Mouse (Mus musculus): ENCODE data around the gene Hoxa10.

Gene Hoxa10

DNA sequence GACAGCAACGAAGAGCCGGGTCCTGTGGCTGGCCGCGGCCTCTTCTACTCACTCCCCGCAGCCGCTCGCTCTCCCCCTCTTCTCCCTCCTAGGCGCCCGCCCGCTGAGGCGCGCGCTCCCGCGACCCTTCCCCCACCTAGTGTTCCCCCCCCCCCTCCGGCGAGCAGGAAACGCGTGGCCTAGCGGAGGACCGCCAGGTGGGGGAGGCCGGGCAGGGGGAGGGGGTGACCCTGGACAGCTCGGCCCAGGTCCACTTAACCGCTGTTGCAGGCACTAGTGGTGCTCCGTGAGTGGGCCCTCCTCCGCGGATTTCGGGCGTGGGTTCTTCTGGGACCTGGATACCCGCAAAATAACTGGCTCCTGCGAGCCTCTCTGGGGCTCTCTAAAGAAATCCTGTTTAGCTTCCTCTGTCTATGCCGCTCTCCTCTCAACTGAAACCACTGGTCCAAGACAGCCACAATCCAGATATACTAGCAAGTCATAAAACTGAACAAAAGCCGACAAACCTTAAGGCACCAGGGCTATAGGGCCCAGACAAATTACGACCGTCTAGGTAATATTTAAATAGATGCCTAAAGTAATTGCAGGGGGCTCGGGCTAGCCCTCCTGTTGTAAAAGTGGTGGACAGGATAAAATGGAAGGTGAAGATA is 10.0 kb downstream of the Hoxa10 start, which contains the start of gene Hoxa9:
TSS of gene Hoxa9 (minus strand) at position 574 of the 650 bp plus-strand sequence.
- DNase-seq (ENCODE audit: low spot score), result no peak

DNA sequence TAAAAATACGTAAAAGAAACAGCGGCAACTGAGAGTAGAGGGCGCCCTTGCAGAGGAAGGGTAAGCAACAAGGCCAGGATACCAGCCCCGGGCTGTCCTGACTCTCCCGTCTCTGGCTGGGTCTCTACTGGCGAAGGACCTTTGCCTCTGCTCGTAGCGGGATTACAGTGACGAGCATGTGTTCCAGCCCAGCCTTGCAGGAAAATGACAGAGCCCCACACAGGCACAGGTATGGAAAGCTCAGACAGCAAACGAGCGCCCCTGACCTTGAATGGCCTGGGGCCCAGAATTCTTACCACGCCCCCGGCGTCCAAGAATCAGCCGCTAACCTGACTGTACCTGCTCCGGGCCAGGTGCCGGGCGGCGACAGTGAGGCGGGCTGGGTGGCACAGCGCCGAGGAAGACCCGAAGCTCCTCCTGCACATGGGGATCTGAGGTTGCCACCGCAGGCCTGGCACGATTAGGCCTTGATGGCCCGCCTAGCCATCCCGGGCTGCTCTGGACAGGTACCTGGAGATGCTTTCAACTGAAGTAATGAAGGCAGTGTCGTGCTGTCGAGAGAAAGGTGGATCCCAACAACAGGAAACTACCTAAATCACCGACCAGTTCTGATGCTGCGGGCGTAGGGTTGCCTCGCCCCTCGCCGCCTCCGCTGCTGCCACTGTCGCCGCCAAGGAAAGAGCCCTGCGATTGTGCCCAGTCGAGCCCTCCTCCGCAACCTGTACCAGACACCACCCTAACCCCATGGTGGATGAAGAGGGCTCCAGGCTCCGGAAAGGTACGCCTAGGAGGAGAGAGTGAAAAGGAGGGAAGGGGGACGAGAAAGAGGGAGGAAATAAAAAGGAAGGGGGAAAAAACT is 10.9 kb downstream of the Hoxa10 start:
- DNase-seq (ENCODE audit: low spot score), result no peak

DNA sequence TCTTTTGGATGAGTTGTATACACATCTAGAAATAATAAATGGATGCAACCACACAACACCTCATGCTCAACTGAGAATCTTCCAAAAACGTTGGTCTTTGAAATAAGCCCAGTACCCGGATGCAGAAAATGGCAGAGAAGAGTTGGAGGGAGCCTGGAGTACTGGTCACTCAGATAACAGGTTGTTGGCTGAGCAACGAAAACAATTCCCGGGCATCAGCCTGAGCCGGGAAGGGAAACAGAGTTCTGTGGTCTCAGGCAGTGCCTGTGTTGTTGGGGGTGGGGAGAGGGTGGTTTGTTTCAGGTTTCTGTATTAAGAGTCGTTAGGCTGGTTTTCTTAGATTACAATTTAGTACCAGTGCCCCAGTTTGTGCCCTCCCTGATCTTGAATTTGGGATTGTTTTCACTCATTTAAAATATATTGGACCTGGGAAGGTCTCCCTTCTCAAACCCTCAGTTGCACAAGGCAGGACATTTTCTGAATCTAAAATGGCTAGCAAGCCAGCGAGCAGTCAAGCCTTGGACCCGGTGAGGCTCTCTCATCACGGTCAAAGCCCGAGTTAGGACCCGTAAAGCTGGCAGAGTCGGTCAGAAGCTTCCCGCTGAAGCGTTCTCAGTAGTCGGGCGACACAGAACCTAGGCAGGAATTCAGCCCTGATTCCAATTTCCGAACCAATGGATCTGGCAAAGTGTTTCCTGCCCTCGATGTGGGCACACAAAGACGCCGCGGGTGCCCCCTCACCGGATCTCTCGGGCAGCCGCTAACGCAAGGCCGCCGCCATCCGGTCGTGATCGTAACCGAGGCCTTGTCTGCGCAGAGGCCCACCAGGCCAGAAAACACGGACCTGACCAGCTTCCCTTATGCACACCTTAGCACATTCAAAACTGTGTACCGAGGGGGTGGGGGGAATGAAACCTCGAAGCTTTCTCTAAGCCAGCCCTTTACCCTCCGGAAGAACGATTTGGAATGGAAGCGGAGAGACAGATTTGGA is 11.9 kb downstream of the Hoxa10 start:
- no peak for DNase-seq (ENCODE audit: low spot score)

DNA sequence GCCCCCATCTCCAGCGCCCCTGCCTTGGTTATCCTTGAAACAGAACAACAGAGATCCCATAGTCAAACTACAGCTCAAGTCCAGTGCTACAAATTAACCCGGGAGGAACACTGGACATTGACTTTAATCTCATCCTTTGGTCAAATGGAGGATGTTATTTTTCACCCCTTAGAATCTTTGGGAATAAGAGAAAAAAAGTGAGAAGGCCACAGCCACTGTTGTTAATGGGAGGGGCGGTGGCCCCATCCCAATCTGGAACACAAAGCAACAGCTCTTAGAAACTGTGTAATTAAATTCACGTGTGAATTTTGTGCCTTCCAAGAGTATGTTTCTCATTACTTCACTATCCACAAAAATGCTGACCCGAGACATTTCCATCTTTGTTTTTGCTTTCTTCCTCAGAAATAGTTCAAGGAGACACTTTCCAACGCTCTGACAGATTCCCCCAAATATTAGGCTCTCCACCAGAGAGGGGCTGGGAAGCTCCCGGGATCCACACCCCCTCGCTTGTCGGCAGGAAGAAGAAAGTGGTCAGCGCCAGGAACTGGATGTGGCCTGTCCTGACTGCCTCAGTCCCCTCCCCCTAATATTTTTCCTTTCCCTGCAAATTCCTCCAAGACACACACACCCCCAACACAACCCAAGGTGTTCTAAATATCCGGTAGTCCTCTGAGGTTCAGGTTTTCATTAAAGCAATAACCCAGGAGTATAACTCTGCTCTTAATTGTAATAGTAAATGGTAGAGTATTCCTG is 13.0 kb downstream of the Hoxa10 start:
- DNase-seq (ENCODE audit: low spot score), result no peak

DNA sequence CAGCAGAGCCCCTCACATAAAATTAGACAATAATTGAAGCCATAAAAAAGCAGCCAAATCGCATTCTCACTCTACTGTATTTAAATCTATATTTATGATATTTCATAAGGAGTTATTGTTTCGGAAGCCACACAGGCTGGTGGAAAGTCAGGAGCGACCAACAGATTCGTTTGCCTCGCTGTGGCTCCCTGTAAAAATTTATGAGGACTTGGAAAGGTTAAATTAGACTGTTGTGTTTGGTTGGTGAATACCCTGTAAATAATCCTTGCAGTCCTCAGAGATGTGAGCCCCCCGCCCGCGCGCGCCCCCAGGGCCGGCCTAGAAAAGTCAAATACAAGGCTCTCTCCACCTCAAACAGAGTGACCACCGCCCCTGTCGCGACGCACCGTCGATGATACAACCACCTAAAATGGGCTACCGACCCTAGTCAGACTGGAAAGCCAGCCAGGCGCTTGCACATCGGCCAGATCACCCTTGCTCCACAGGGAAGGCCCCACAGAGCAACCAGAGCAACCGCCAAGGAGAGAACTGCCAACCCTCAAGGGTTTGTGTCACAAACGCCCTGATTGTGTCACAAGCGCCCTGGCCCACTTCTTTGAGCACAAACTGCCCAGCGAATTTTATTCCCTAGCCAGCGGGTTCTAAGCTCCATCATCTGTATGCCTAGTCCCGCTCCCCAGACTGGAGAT is 13.9 kb downstream of the Hoxa10 start:
- peak; percentile 48 for DNase-seq (ENCODE audit: low spot score)

DNA sequence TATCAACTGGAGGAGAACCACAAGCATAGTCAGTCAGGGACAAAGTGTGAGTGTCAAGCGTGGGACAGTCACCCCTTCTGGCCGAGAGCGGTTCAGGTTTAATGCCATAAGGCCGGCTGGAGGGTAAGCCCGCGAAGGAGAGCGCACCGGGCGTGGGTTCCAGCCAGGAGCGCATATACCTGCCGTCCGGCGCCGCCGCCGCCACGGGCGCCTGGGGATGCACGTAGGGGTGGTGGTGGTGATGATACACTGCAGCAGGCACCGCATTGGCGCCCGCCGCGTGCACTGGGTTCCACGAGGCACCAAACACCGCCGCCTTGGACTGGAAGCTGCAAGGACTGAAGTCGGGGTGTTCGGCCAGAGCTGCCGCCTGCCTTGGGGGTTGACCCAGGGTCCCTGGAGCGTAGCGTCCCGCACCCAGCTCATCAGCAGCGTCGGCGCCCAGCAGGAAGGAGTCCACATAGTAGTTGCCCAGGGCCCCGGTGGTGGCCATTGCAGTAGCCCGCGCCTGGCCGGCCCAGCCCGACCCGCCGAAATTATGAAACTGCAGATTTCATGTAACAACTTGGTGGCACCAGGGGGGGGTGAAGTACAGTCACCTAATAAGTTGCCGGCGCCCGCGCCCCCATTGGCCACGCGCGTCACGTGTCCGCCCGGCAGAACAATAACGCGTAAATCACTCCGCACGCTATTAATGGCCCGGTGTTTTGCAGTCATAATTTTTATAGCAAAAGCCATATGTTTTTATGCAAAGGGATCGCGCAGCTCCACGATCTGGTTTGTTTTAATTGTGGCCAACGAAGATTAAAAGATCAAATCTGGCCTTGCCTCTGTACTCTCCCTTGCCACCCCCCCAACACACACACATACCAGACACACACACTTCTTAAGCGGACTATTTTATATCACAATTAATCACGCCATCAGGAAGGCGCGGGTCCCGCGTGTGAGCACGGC is 14.8 kb downstream of the Hoxa10 start:
- DNase-seq (ENCODE audit: low spot score), result peak; percentile 81

DNA sequence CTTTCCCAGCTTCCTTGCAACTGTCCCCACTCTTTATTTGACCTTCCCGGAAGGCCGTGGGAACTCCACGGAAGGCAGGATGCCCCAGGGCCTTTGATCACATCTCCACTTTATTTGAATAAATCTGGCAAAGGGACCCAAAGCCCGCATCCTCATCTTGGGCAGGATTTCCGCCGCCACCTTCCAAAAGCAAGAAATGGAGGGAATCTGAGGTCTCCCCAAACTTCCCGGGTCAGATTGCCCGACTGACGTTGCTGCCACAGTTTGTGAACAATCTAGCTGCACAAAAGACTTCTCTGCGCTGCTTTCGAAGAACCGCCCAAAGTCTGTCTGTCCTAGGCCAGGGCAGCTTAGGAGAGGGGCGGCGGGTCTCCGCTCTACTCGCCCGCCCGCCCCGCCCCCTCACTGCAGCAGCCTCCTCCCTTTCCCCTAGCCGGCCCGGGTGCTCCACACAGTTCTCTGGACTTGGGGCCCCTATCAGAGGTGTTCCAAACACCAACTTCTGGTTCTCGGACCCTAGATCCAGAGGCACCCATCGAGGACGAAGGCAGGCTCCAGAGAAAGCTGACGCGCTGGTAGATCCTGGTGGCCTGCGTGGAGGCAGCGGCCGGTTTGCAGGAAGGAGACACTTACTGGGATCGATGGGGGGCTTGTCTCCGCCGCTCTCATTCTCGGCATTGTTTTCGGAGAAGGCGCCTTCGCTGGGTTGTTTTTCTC is 15.6 kb downstream of the Hoxa10 start:
- no peak for DNase-seq (ENCODE audit: low spot score)

DNA sequence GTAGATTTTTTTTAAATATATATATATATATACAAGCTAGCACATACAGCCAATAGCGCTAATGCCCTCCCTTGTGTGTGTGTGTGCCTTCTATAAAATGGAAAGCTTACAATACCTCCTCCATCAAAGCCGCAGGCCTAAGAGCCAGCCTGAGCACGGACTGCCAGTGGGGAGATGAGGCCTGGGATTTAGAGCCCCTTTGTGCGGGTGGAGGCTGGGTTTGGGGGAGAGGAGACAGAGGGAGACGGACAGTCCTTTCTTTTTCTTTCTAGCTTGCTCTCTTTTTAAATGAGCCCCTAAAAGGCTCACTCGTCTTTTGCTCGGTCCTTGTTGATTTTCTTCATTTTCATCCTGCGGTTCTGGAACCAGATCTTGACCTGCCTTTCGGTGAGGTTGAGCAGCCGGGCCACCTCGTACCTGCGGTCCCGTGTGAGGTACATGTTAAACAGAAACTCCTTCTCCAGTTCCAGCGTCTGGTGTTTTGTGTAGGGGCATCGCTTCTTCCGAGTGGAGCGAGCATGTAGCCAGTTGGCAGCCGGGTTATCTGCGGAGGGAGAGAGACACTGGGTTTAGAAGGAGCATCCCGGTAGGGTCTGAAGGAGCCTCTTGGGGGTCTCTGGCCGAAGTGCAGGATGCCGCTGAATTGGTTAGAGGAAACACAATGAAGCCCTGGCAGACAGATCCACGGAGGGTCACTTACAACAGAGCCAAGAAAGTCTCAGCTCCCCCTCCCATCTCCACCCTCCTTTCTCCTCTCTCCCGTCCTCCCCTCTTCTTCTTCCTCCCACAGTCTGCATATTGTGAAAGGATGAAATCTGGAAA is 16.5 kb downstream of the Hoxa10 start:
- no peak for DNase-seq (ENCODE audit: low spot score)

DNA sequence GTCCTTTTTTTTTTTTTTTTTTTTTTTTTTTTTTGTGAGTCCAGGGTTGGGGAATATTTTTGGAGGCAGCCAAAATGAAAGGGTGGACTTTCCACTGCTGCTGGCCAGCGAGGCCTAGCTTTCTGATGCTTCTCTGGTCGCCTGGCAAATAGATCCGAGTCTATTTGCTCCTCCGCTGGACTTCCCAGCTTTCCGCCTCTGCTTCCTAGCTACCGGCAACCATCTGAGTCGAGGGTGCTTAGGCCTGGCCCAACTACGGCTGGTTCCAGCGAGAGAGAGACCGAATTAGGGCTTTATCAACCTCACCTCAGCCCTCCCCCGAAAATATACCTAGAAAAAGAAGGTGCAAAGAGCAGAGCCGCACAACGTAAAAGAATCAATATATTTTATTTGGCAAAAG is 17.9 kb downstream of the Hoxa10 start:
- DNase-seq (ENCODE audit: low spot score), result no peak

DNA sequence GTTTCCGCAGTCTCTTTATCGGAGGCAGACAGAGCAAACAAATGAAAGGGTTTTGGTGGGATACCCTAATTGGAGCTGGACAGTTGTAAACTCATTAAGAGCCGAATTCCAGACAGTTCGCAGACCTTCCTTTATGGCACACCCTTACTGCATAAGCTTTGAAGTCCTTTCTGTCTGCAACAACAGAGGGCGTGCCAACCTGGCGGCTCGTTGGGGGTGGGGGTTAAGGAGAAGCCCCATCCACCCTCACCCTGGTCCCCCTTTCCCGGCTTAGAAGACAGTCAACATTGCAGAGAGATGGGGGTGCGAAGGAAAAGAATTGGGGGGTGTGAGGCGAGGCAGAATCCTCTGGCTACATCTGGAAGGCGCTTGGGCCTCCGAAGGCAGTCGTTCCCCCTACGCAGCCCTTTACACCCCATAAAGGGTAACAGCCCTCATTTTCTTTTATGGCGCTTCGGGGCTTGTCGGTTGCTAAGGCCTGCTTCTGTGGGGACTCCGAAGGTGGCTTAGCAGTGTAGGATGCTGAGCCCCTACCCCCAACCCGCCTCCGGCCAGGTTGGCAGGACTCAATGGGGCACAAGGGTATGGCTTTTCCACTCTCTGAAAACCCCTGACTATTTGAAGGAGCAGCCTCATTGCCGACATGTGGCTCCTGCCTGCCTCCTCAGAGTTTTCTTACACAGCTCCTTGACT is 18.5 kb downstream of the Hoxa10 start:
- DNase-seq (ENCODE audit: low spot score), result peak; percentile 51

DNA sequence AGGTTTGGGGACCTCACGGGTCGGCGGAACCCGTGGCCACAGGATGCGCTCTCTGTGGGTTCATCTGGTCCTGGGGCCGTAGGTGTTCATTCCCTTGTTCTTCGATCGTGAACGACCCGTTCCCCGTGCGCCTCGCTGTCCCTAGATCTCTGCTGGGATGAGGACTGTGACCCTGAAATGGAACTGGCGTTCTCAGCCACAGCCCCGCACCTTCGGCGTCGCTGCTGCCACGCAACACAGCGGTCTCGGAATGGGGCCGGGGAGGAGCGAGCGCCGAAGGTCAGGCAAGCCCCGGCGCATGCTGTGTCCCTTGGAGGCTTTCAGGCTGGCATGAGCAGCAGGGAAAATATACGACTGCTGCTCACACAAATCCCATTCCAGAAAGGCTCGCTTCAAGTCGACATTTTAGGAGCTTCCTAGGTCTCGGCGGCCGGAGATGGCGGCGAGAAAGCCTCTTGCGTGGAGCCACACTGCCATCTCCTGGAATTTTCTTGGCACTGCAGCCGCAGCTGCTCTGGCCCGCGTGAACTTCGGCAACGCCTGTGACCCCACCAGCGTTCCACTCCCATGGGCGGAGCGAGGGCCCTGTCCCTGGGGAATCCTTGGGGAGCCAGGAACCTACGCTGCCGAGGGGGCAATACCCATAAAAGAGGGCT is 19.2 kb downstream of the Hoxa10 start, which contains the start of gene Hoxa7:
TSS of gene Hoxa7 (minus strand) at position 518 of the 656 bp plus-strand sequence.
- DNase-seq (ENCODE audit: low spot score), result peak; percentile 92

DNA sequence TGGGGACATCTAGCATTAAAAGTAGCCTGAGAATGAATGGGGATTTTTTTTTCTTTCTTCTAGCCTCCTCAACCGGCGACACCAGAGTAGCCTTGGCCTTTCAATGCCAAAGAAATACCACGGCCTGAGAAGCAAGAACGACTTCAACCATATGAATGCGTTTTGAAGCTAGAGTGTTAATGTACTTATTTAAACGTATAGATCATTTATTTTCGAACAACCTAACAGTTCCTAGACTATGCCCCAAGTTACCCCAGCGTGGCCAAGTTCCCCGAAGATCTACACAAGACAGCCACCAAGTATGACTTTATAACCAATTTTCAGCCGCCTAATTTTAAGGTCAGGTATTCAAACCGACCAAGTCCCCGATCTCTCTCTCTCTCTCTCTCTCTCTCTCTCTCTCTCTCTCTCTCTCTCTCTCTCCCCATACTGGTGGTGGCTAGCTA is 19.8 kb downstream of the Hoxa10 start:
- no peak for DNase-seq (ENCODE audit: low spot score)

DNA sequence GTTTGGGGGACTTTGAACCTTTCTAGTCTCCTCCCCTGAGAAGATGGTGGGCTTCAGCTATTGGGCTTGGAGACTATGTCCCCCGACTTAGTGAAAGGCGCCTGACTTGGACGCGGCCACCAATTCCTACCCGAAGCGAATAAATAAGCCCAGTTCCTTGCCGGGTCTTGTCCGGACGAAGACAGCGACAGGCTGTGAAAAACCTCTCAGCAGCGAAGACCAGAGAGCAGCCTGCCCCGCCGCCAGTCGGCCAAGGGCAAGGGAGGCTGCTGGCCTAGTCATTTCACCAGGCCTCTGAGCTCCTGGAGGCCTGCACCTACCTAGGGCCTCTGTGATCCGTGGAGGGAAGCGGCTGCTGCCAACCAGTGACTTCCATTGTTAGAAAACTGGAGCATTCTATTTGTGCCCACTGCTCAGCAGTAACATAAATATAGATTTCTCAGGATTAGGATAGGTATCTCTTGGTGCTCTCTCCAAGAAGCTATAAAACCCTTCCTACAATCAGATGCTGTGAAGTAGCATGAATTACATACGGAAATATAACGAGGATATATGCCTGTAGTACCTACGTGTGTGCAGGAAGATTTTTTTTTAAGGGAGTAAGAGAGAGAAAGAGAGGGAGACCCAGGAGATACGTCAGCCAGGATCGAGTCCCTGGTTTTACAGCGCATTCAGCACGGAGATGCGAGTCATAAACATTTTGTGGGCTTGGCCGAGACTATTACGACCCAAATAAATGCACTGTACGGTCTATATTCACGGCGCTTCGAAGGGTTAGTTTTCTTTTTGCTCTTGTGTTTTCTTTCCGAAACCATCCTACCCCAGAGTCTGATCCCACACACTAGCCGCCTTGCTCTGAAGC is 20.4 kb downstream of the Hoxa10 start:
- DNase-seq (ENCODE audit: low spot score), result peak; percentile 36

DNA sequence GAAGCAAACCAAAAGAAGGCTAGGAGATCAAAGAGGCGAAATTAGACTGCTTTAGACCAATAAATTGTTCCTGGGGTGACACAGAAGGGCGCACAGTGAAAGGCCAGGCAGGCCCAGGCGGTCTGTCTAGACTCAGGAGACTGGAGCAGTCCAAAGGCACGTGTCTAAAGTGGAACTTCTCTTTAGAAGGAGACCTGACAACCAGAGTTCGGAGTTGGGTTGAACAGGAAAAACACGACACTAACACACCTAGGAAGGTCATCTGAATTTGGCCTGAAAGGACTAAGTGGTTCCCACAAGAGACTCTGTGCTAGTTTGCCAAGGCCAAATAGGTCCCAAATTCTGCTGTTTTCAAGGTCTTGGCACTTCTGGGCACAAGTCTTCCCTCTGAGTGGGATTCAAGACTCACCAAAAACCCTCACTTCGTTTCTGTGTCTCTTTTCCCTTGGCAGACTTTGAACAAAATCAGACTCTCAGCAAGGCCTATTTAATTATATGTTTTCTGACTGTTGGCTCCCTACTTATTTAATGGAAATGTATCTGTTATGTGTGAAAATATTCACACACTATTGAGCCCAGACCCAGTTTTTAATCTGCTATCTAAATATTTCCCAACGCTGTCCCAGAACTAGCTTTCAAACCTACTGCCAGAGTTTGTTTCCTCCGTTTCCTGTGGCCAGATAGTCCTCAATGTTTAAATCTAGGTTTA is 21.3 kb downstream of the Hoxa10 start:
- DNase-seq (ENCODE audit: low spot score), result no peak

DNA sequence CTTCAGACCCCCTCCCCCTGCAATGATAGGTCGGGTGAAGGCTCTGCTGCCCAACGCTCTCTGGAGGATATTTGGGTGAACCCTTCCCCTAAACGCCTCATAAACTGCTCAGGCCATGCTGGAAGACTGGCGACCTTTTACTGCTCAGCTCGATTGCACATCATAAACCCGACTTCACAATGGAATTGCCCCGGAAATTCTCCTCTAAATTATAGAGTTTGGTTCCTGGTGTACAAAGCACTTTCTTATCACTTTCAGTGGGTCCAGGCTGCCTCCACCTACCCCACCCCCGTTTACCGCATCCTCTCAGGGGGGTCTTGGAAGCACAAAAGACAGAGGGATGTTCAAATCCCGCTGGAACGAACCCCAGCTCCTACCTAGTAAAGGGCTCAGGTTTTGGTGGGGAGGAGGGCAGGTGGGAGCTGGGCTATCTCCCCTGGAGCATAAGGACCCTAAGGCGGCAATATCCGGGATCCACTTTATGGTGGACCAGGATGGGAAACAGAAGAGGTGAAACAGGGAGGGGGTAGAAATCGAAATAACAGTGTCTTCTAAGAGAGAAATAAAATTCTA is 21.9 kb downstream of the Hoxa10 start:
- peak; percentile 18 for DNase-seq (ENCODE audit: low spot score)
